Mouse (Mus musculus) 416B (cell line): ENCODE measurements at regions not wholly inside any gene's neighbourhood (a gene's known extent, or its start where the extent isn't known, plus 50 kb on each side); places are given as distances from the start of the nearest gene placed in this dataset.

Experiments used
- DNase-seq: peaks from one replicate; pipeline ENCODE4 v3.0.0; 2011; ENCODE audit warnings: low read depth

DNA sequence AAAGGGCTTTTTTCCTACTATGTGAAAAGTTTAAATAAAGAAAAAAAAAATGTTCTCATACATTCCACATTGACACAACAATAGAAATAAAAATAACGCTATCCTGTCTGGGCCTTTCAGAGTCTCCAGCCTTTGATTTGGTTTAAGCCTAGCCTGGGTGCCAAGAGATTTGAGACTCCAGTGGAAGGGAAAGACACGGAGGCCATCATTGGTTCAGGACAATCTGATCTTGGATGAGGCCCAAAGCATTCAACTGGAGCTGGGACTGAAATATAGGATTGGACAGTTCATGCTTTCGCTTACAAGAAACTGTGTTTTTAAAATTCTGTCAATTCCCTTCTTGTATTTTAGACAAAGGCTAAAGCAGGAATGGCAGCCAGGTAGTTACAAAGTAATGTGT lies 294.7 kb upstream of the Cited2 start:
- DNase-seq: no peak

DNA sequence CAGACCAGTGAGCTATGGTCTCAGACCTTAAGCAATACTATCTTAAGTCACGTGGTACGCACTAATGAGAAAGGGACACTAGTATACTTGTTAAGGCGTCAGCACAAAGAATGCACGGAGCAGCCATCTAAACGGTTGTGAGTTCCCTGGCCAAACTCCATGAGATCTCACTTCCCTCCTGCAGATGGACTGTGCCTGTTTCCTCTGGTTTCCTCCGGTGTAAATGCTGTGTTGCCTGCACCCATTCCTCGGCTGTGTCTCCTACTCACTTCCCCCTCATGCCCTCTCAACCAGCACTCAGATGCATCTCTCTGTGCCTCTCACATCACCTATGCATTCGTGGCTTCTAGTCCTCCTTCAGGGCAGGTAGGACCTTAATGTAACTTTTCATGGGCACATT lies 291.9 kb upstream of the Cited2 start:
- no peak for DNase-seq

DNA sequence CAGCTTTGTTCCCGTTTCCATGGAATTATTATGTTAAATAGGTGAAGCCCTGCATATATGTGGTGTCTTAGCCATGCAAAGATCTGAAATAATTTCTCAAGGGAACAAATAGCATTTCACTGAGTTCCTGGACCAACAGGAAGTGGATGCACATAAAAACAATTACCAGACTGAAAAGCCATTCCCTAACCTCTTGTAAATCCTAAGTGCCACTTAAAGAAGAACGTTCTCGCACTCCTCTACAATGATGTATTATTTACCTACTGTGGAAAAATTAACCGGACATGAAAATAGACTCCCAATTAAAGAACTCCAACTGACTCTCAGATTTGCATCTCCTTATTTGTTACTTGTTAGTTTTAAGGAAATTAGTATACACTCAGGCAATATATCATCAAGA lies 288.9 kb upstream of the Cited2 start:
- no peak for DNase-seq

DNA sequence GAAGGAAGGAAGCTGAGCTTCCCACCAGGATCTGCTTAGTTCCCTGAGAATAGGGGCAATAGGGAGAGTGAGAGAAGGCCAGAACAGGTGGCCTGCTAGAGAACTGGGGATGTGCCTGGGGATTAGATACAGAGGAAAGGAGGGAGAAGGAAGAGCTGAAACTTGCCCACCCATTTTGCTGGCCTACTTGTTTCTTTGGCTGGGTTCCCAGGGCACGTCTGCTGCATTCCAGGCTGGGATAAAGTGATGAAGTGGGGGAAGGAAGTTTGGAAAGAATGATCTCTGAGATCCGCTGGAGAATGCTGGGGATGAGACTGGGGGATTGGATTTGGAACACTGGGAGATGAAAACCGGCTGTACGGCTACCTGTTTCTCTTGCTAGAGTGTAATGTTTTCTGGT lies 272.8 kb upstream of the Cited2 start:
- no peak for DNase-seq

DNA sequence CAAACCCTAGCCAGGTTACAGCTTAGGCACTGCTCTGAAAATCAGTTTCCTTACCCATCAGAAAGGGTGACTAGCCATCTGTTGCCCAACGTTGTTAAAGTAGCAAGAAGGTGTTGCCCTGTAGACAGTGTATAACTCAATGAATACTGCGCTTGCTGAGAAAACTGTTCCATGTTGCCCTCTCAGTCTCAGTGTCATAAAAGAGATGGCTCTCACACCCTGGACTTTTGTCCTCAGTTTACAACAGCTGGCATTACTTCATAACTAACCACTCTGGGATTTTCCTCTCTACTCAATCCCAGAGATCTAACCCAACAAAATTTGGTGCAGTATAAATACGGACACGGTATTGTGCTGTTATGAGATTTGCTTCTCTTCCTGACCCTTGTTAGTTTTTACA lies 252.1 kb upstream of the Cited2 start:
- no peak for DNase-seq

DNA sequence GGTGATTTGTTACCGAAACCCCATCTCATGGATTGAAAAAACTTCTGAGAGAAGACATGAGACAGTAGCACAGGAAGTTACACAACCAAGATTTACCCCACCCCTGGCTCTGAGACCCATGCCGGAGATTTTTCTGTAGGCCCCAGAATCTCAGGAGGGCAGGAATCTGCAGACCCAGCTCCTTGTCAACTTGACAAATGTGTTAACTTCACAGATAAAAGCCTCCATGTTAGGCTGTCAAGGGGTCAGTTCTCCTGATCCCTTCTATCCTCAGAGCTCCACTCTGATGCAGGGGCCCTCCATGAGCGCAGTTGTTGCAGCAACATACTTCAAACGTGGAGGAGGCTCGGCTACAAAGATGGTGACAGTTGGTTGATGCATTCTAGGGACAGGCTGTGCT lies 250.5 kb upstream of the Cited2 start:
- no peak for DNase-seq

DNA sequence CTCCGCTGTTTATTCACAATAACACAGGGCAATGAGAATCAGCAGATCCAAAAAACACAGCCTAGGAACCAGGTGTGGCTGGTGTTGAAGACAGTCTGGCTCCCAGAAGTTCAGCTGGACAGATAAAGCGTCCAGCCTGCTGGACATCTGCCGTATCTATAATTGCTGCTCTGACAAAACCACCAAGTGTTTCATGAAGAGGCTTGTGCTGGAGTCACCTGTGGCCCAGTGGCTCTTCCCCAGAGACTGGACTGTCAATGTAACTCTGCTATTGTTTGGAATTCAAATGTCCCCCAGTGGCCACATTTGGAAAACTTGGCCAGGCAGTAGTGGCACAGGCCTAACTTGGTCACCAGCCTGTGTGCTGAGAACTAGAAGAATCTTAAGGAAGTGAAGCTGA lies 247.0 kb upstream of the Cited2 start:
- DNase-seq: no peak

DNA sequence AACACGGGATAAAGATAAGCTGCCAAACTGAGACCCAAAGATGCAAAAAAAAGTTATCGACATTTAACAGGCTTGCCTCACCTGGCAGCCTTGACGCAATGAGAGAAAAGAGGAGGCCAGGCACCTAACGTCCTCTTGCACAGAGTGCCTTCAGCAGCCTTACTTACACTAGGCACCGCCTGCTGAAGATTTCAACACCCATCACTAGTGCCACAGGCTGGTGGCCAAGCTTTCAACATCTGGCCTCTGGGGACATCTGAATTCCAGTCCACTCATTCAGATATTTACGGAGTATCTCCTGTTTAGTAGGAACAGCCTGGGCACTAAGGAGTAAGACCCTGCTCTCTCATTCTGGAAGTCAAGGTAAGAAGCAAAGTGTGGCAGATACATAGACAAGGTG lies 246.3 kb upstream of the Cited2 start:
- DNase-seq: no peak

DNA sequence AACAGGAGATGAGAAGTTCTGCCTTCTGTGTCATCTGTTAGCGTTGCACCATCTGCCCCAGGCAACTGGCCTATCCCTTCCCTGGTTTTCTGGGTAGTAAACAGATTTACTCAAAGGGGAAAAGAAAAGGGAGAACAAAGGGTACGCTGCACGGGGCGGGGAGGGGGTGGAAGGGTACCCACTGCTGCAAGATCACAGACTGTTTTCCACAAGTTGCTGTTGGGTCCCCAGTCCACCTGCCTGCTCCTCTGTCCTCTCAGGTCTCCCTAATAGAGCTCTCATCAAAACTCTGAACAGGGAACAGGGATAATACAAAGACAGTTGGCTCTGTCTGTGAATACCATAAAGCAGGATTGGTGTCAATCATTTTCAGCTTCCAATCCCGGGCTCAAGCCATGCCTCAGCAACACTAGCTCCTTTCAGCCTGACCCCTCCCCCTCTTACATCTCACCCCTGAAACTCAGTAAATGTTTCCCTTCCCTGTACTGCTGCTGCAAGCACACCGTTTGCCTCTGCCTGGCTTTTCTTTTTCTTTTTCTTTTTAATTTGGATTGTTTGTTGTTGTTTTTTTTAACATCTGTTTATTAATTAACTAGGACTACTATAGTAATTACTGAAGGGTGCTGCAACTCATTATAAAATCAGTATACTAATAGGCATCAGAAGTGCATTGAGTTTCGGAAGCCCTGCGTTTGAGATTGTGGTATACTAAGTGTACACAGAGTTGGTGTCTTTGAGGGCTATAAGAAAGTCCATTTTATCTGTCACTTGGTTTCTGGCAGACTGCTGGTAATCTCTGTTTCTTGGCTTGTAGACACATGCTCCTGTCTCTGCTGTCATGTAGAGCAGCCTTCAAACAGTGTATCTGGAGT lies 244.0 kb upstream of the Cited2 start:
- DNase-seq: no peak

DNA sequence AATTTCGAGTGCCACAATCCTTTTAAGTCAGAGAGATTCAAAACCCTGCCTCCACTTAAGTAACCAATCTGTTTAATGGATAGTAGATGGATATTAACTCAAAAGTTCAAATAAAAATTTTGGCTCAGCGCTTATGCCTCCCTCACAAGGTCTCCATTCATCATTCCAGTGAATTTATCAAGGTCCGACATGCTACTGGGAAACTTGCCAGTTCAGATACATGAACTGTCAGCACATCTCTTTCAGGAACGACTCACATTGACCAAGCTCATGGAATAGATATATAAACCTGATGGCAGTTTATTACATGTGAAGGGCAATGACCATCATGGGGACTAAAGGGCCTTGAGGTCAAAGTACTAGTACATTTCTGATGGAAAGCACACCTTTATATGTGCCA lies 240.3 kb upstream of the Cited2 start:
- DNase-seq: no peak

DNA sequence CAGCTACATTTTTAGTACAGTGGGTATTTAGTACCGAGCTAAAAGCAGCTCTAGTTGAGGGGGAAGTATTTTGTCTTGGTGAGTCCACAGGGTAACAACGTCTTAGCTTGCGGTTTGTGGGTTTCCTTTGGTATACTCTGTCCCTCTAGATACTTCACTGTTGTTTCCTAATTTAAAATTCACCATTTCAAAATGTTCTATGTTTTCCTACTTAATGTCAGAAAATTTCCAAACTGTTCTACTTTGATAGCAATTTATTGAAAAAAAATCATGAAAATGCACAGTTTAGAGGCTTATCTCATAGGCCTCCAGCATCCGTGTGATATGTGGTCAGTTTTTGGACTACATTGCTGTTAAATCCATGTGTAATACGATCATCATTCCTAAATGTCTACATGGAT lies 238.0 kb upstream of the Cited2 start:
- peak; percentile 98 for DNase-seq

DNA sequence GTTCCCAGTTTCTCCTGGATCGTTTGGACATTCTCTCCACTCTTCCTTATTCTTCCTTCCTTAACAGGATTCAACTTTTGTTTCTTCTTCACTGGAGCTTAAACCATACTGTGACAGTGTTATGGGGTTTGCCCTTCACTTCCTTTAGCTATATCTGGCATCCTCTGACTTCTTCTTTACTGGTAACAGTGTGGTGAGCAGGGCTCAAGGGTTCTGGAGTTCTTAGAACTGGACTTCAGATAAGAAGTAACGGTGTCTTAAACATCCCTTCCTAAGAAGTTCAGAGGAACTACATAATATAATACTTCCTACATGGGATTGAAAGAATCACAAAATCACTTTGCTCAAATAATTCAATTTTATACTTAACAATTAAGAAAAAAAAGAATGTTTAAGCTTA lies 237.5 kb upstream of the Cited2 start:
- peak; percentile 93 for DNase-seq

DNA sequence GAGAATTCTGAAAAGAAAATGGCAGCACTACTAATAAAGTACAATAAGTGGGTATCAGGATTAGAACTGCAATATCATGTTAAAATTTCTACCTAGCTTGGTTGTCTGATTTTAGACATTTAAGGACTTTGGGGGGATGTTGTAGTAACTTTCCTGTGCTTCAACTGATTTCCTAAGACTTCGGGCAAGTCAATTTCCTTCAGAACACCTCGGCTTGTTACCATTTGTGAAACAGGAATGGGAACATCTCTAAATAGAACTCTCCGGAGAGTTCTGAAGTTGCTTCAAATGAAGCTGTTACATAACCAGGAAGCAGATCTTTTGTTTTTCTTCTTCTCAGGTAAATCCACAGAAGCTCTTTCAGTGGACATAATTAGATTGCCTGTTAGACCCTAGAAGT lies 237.0 kb upstream of the Cited2 start:
- DNase-seq: peak; percentile 54

DNA sequence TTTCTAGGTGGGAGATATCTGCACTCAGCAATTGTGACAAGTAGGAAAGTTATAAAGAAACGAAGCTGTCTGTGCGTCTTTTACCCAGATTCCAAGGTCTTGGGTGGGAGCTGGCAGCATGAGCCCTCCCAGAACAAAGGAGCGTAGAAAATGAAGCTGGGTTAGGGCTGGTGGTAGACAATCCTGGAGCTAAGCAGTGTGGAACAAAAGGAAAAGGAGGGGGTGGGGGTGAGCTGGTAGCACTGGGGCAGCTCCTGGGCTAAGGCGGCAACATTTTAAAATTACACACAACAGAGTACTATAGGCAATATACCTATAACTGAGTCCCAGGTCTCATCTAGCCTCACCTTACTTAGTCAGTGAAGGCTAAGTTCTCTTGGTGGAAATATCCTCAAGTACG lies 235.6 kb upstream of the Cited2 start:
- no peak for DNase-seq

DNA sequence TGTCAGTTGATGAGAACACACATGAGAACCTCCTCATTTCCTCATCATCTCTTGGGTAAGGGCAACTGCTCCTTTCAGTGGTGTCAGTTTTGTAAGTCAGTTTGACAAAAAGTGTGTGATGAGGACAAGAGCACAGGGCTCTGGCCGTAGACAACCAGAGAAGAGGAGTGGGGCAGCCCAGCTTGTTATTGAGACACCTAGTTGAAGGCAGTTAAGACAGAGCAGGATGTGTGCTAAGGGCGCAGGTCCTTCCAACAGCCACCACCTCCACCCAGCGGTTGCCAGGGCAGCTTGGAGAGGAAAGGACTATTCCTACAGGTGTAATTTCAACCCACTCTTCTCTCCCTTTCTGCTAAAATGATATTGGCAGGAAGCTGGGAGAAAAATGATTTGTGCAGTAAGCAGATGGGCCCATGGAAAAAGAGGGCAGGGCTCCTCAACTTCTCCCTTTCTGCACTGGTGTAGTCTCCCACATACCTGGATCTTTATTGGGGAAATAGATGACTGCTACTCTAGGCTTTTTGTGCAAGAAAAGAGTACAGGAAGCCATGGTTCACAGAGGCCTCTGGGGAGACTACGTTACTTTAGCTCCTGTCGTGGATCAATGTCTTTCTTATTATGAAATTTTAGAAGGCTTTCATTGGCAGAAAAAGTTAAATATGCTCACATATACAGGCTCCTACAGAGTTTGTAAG lies 231.3 kb upstream of the Cited2 start:
- peak; percentile 74 for DNase-seq

DNA sequence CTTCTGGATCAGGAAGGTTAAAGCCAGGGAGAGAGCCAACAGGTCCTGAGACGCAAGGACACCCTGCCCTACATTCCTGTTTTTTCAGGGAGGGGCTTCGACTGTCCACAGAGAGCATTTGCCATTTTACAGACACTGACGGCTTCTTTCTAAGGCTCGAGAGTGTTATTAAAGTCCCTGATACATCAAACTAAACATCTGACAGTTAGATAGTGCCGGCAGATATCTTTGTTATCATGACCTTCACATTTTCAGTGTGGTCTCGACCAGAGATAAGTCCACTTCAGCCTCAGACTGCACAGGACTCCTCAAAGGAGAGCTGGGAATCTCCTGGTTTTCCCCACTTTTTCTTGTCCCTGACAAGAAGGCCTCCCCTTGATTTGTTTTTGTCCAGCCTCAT lies 229.9 kb upstream of the Cited2 start:
- DNase-seq: no peak

DNA sequence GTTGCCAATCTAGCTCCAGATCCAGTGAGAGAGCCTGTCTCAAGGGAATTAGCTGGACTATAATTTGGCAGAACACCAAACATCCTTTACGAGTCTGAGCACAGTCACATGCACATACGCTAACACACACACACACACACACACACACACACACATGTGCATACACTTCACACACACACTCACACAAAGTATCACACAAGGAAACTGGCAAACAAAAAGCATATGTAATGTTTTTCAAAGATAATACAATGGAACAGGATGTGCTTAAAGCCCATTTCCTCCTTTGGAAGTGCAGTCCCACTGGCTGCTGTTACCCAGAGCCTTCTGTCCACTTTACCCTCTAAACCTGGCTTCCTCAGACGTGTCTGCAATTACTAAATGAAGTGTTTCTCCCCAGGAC lies 226.2 kb upstream of the Cited2 start:
- no peak for DNase-seq

DNA sequence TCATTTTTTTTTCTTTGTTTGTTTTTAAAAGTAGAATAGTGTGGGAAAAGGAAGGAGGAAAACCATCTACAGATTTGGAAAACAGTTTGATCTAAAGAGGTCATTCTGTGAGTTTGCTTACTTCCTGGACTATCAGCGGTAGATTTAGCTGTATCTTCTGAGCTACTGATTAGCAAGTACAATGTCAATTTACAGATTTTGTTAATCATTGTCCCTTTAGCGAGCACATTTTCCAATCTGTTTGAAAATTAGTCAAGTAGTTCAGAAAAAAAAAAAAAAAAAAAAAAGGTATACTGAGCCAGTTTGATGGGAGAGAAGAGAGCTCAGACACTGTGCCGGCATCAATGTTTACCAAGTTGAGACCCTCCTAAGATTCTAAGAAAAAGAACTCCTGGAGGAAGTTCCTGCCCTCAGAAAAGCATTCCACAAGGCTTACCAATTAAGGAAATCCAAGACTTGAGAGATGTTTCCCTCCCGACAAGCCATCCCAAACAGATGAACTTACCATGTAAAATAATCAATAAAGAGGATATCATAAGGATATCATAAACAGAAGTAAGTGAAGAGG lies 212.3 kb upstream of the Cited2 start:
- DNase-seq: no peak

DNA sequence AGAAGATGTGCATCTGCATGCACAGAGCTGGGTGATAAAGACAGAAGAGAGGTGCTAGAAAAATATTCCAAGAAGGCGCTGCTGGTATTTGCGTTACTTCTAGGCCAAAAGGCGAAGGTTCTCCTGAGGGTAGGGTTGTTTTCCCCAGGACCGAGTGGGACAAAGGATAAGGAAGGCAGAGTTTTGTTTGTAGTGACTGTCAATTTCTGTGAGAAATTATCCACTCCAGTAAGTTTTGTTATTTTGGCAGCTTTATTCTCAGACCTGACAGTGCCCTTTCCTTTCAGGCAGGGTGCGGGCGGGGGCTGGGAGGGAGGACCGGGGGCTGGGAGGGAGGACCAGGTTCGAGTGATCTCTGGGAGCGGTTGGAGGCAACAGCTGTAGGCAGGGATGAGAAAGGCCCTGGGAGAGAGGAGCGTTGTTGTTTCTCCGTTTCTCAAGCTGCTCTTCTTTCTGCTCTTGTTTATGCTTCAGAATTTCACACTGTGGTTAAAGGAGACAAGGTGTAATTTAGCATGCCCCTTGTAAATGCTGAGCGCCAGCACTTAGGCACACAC lies 211.2 kb upstream of the Cited2 start:
- DNase-seq: no peak

DNA sequence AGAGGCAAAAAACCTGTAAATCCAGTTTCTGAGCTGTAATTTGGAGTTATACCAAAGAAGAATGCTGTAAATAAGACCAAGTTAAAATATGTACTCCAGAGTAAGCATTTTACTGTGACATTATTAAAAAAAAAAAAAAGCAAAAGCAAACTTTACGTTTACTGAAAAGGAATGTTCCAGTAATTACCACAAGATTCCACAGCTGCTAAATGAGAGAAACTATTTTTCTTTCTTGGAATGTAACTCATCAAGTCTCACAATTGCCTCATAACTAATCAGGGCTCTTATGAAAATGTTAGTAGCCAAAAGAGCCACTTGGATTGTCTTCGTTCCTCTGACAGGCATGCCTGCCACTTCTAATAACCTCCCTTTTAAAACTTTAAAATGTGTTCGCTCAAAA lies 210.5 kb upstream of the Cited2 start:
- DNase-seq: no peak

DNA sequence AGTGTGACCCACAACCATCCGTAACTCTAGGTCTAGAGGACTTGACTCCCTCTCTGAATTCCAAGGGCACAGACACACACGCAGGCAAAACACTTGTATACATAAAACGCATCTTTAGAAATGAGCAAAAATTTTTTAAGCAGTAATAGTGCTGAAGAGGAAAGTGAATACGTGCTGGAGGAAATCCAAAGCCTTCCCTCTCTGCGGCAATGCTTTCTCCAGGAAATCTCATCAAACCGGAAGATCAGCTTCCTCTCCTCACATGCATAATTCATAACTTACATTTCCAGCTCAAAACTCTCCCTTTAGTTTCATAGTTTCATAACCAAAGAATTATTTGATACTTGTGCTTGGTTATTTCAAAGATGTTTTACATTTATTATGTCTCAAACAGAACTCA lies 209.3 kb upstream of the Cited2 start:
- no peak for DNase-seq

DNA sequence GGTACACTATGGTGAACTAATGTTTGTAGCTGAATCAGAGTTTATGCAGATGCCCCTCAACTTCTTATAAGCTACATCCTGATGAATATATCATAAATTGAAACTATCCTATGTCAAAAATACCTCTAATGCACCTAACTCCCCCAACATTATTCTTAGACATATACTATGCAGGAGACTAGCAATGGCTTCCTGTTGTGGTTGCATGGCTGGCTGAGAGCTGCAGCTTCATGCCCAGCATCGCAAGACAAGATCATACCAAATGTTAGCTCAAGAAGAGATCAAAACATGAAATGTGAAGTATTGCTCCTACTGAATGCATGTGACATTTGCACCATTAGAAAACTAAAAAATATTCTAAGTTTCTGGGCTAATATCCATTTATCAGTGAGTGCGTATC lies 206.9 kb upstream of the Cited2 start:
- no peak for DNase-seq
